Mouse (Mus musculus) cerebellum, adult 2 months (tissue): Measurements from ENCODE around the gene Lrrc42.

ENCODE experiments used
- CTCF ChIP-seq: fragments of 200-500 bp; IDR thresholded peaks from 2 replicates; pipeline ENCODE4 v1.5.1; 2011; ENCODE audit warnings: low read depth, mild to moderate bottlenecking, control low read depth, low read length, moderate library complexity, borderline replicate concordance; ENCODE audit not compliant: insufficient read depth
- POLR2A ChIP-seq: fragments of 200-500 bp; IDR thresholded peaks from 2 replicates; pipeline ENCODE4 v1.6.1; 2011; ENCODE audit warnings: low read length, control low read depth, borderline replicate concordance; ENCODE audit not compliant: insufficient read depth

- TF ChIP-seq POLR2A = no peak
- no peak for TF ChIP-seq CTCF
Observed at GRCm38 (mm10) chr4:107285446-107286200, 32.3 kb upstream of the Lrrc42 start.
